Mouse (Mus musculus) kidney, postnatal 25 days (tissue): ENCODE measurements at regions not wholly inside any gene's neighbourhood (a gene's known extent, or its start where the extent isn't known, plus 50 kb on each side); places are given as distances from the start of the nearest gene placed in this dataset.

Experiments
- DNase-seq, 2 experiments: peaks; one replicate each; pipeline ENCODE4 v3.0.0; 2021; ENCODE audit warnings: mixed read lengths in 2 of 2

GRCm38 (mm10) chr17:14144082-14144481 is 60.0 kb downstream of the Dact2 start:
- no peak for DNase-seq

DNA sequence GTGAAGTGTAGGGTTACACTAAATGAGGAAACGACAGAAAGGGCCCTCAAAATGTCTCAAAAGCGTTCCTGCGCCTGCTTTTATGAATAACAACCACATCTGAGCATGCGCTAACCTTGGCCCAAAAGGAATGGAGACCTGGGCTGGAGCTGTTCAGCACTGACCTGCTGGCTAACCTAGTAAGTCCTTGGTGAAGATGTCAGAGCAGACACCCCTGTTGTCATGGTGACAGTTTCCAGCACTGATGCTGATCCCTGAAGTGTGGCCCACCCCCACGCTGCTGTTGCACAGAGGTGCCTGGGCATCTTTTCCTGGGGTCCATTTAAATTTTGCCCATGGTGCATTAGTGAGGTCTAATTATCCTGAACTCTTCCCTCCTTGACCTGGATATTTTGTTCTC is 62.4 kb downstream of the Dact2 start:
- DNase-seq: no peak

DNA sequence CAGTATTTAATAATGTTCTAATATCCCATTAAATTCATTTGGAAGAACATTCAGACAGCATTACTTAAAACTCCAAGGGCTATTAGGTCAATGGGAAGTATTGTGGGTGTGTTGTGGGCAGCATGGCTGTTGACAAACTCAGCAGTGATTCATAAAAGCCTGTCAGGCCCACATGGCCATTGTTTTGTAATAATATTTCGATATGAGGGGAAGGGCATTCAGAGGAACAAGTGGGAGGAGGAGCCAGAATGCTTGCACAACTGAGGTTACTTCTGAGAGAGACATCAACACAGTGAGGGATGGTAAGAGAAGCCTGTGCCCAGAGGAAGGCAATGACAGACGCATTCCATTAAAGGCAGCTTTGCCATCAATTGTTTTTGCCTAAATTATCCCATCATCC is 63.8 kb downstream of the Dact2 start:
- no peak for DNase-seq

DNA sequence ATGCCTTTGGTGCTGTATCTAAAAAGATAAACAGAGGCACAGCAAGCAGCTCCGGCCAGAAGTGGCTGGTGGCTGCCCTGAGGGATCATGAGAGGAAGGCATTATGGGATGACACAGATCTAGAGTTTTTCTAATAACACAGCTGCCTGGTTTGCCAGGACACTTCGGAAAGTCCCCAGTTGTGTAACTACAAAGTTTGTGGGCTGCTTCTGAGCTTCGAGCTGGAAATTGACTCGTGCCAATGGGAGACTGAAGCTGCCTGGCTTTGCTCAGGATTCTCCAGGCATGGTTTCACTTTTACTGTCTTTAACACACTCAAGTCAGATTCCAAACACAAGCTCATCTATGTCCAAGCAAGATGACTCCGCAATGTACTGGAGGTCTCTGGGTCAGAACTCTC is 65.2 kb downstream of the Dact2 start:
- DNase-seq: no peak

DNA sequence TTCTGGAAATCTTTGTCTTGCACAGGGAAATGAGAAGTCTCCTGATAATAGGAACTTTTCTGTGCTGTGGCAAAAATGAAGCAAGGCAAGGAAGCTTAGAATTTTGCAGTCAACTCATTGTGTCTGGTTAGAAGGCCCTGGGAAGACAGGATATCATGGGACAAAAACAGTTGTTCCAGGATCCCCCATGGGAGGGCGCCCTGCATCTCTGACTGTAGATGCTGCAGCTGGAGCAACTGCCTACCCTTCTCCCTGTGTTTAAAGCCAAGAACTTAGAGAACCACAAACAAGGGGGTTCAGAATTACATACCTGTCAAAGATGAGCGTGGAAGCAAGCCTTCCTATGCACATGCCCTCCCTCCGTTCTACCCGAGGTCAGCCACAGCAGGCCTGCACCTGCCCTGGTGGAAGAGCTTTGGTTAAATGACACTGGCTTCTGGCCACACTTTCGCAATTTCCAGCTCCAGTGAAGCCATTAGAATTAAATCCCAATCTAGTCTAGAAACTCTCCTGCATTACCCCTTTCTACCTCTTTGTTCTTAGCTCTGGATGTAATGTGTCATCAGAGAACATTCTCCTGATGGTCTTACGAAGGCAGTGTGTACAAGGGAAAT is 67.3 kb downstream of the Dact2 start:
- peak; percentile 82 to 91 for DNase-seq

DNA sequence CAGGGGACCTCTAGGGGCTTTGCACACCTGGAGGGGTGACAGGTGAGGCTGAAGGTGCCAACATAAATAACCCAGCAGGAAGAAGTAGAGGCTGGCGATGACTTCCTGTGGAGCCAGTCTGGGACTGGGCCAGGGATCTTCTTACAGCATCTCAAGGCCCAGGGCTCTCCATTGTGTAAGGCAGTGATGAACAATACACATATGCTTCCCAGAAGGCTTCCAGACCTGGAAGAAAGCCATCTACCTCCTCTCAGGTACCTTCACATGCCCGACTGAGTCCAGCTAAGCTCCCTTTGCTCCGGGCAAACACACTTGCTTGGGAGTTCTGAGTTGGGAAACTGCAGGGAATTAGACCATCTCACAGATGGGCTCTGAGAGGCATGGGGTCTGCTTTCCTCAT is 69.5 kb downstream of the Dact2 start:
- DNase-seq: no peak

- DNase-seq: no peak
Measured at GRCm38 (mm10) chr17:14133986-14134385, 70.1 kb downstream of the Dact2 start.

DNA sequence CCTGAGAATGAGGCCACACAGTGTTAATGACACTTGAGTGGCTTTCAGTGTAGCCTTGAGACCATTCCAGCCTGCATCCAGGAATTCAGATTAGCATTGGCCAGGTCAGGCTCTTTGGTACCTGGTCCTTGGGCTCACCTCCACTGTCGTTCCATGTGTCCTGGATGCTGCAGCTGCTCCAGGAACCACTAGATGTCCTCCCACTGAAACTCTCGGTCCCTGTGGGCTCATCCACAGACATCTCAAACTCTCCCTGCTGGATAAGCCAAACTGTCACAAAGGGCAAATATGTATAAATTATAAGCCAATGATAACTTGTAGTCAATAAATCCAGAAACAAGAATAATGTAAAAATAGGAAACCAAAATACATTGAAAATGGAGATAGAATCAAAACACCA is 67.7 kb upstream of the Gm7358 start:
- peak in 1 of 2 experiments; percentile 19 for DNase-seq

DNA sequence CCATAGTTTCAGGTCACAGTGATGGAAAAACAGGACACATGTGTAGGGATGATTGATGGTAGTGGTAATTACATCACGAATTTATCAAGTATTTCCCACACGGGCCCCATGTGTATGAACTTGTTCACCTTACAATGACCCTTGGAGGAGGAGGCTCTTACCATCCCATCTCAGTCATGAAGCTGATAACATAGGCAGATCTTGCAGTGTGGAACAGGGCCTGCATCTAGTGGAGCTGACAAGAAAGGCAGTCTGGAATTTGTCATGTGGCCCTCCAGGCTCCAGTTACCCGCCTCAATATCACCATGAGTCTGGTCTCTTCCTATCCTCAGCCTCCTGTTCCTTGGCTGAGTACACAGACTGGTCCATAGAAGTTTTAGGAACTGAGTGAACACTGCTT is 59.5 kb upstream of the Gm7358 start:
- DNase-seq: no peak

GRCm38 (mm10) chr17:14116223-14116622 is 56.9 kb upstream of the Gm7358 start:
- no peak for DNase-seq

GRCm38 (mm10) chr17:14114856-14115255 is 55.5 kb upstream of the Gm7358 start:
- DNase-seq: no peak

GRCm38 (mm10) chr17:14111692-14112091 is 52.4 kb upstream of the Gm7358 start:
- peak in 1 of 2 experiments; percentile 22 for DNase-seq
